Mouse (Mus musculus) kidney, adult 2 months (tissue): Measurements from ENCODE around the gene Birc2.

Source experiments
- CTCF ChIP-seq: fragments of 200-500 bp; conservative IDR thresholded peaks from 2 replicates; pipeline ENCODE4 v1.5.1; 2011; ENCODE audit warnings: low read depth, mild to moderate bottlenecking, control low read depth, low read length, moderate library complexity, mixed read lengths; ENCODE audit not compliant: insufficient read depth, insufficient read length
- POLR2A ChIP-seq: fragments of 200-500 bp; IDR thresholded peaks from one replicate; pipeline ENCODE4 v1.6.1; 2011; ENCODE audit warnings: low read depth, low read length, control low read depth

DNA sequence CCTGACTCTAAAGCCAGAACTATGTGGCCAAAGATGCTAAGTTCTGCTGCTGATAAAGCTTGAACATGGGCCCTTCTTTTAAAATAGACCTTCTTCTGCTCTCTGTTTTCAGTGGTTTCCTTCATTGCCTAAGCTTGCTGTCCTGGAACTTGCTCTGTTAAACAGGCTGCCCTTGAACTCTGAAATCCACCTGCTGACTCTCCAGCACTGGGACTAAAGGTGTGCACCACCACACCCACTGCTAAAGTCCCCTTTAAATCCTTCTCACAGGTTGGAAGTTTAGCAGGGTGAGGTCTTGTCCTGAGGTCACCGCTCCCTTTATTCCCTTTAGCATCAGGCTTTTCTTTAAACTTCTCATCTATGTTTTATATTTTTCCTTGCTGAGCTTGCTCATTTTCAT lies 59.9 kb downstream of the Birc2 start:
- no peak for TF ChIP-seq POLR2A
- no peak for TF ChIP-seq CTCF
